Mouse (Mus musculus): ENCODE measurements around the gene Rapsn. TPM values are rescaled to one million over a fixed set of nuclear protein-coding genes. Genes with fewer than 3 reads are reported as not detected.
"Not testable (repeated sequence)": the region's sequence is repeated elsewhere in the genome, so short reads cannot be mapped to it uniquely, and the experiment has no call there.

Rapsn gene
- polyA plus RNA-seq, 1 experiment from 2014 or later: 0.83 TPM

DNA sequence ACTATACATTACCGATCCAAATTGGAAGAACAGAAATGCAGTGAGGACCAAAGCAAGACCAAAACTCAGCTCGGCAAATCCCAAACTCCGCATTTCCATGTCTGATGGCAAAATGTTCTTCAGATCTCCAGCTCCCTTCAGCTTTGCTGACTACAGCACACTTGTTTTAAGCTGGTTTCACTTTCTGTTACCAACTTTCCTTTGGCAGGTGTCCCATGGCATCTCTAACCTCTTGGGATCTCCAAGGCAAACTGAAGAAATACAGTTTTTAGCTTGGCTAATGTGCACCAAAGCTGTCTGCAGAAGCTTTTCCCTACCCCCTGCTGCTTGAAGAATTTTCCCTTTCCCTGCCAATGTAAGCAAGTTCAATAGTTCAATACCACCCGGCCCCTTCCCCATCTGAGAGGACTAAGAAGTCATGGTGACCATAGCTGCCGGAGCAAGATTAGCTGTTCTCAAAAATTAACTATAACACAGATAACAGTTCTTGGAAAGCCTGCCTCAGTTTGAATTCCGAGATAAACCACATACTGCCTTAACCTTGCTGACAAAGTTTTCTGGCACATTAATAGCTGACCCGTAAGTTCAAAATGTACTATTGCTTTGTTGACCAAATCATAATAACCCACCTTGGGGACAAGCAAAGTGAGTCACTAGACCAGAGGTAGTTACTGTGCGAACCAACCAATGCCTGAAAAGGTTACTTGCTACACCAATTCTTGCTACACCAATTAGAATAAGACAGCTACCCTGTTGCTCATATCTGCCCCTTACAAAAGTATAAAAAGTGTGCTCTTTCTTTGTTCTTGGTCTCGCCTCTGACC, 7.8 kb upstream of the Rapsn start:
- no peak overlapping the region for H3K4me3 ChIP-seq
- no peaks in the 10 kb centered on the region for H3K27me3 ChIP-seq
- H3K27ac ChIP-seq (replicated peaks): no peak overlapping the region
- no peaks in the 10 kb centered on the region for H3K9me3 ChIP-seq
- no peak for ATAC-seq (ENCODE audit: low FRiP score, low read depth)
- H3K9ac ChIP-seq: no peak overlapping the region
- H3K4me1 ChIP-seq (replicated peaks): no peaks in the 10 kb centered on the region
- 75% methylated on average over 9 of the region's 9 CpGs for WGBS
- no peaks in the 10 kb centered on the region for H3K36me3 ChIP-seq
- H3K4me2 ChIP-seq: no peak overlapping the region

DNA sequence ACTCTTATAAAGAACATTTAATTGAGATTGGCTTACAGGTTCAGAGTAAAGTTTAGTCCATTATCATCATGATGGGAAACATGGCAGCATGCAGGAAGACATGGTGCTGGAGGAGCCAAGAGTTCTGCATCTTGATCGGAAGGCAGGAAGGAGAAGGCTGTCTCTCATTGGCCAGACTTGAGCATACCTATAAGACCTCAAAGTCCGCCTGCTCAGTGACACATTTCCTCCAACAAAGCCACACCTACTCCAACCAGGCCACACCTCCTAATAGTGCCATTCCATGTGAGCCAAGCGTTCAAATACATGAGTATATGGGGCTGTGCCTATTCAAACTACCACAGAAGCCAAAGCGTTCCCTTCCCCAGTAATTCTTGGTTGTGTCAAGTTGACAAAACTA, 4.2 kb upstream of the Rapsn start:
- H3K27ac ChIP-seq (replicated peaks): no peak overlapping the region
- H3K9ac ChIP-seq: no peak overlapping the region
- no peaks in the 10 kb centered on the region for H3K27me3 ChIP-seq
- WGBS: 90% methylated on average over 4 of the region's 4 CpGs
- no peaks in the 10 kb centered on the region for H3K9me3 ChIP-seq
- no peak for ATAC-seq (ENCODE audit: low FRiP score, low read depth)
- H3K4me1 ChIP-seq (replicated peaks): no peaks in the 10 kb centered on the region
- no peak overlapping the region for H3K4me2 ChIP-seq
- no peak overlapping the region for H3K4me3 ChIP-seq
- H3K36me3 ChIP-seq: no peaks in the 10 kb centered on the region

DNA sequence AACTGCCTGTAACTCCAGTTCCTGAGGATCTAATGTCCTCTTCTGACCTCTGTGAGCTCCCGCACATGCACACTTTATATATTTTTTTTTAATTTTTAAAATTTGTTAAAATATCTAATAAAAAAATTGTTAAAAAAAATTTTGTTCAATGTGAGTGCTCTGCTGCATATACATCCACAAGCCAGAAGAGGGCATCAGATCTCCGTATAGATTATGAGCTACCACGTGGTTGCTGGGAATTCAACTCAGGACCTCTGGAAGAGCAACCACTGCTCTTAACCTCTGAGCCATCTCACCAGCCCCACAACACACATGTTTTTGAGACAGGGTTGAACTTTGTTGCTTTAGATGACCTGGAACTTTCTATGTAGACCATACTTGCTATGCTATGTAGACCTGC, 2.4 kb upstream of the Rapsn start:
- Histone ChIP-seq H3K9me3 (no peaks in the 10 kb centered on the region), H3K27me3 (no peaks in the 10 kb centered on the region), H3K4me3 (no peak overlapping the region), H3K36me3 (no peaks in the 10 kb centered on the region), H3K4me1 (replicated peaks) (no peaks in the 10 kb centered on the region), H3K4me2 (no peak overlapping the region), H3K27ac (replicated peaks) (no peak overlapping the region), H3K9ac (no peak overlapping the region)
- WGBS: 13% methylated on average over 3 of the region's 3 CpGs
- ATAC-seq (ENCODE audit: low FRiP score, low read depth): no peak

DNA sequence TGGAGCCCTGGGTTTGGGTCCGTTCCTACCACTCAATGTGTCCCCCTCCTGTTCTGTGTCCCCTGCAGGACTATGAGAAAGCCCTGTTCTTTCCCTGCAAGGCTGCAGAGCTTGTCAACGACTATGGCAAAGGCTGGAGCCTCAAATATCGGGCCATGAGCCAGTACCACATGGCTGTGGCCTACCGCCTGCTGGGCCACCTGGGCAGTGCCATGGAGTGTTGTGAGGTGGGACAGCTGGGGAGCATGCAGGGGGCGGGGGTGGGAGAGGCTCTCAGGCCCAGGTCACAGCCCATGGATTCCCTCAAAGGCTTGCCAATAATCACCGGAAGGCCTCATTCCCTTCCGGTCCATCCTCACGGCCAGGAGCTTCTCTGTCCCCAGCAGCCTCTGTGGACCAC, 6.4 kb downstream of the Rapsn start:
- no peak overlapping the region for H3K4me3 ChIP-seq
- WGBS: 65% methylated on average over 8 of the region's 8 CpGs
- H3K36me3 ChIP-seq: no peaks in the 10 kb centered on the region
- no peak overlapping the region for H3K27ac ChIP-seq (replicated peaks)
- H3K9me3 ChIP-seq: no peaks in the 10 kb centered on the region
- no peak overlapping the region for H3K4me2 ChIP-seq
- H3K9ac ChIP-seq: no peak overlapping the region
- no peak for ATAC-seq (ENCODE audit: low FRiP score, low read depth)
- H3K4me1 ChIP-seq (replicated peaks): no peaks in the 10 kb centered on the region; the same call in 1 of the 2 replicates
- H3K27me3 ChIP-seq: no peaks in the 10 kb centered on the region

DNA sequence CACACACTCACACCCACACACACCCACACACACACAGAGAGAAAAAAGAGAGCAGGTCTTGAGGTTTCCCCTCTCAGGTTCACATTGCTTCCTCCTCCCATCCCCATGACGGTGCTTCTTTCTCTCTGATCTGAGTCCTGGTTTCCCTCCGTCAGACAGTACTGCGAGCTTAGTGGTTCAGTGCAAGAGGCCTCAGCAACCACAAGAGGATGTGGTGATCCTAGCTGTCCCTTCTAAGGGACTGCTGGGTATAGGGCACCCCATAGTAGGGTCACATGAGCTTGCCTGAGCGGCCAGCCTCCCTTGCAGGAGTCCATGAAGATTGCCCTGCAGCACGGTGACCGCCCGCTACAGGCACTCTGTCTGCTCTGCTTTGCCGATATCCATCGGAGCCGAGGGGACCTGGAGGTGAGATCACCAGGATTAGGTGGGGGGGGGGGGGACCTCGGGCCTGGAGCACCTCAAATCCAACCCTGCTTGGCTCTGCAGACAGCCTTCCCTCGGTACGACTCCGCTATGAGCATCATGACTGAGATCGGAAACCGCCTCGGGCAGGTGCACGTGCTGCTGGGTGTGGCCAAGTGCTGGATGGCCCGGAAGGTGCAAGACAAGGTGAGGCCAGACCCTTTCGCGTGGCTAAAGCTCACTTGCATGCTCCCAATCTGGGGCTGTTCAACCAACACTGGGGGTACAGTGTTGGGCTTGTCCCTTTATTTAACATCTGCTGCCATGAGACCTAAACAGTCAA, 7.4 kb downstream of the Rapsn start:
- H3K4me2 ChIP-seq: no peak overlapping the region
- H3K9me3 ChIP-seq: no peaks in the 10 kb centered on the region
- H3K36me3 ChIP-seq: no peaks in the 10 kb centered on the region
- H3K9ac ChIP-seq: no peak overlapping the region
- no peaks in the 10 kb centered on the region; the same call in 1 of the 2 replicates for H3K4me1 ChIP-seq (replicated peaks)
- no peak overlapping the region for H3K4me3 ChIP-seq
- WGBS: 72% methylated on average over 21 of the region's 21 CpGs
- ATAC-seq (ENCODE audit: low FRiP score, low read depth): no peak
- no peaks in the 10 kb centered on the region for H3K27me3 ChIP-seq
- no peak overlapping the region for H3K27ac ChIP-seq (replicated peaks)

DNA sequence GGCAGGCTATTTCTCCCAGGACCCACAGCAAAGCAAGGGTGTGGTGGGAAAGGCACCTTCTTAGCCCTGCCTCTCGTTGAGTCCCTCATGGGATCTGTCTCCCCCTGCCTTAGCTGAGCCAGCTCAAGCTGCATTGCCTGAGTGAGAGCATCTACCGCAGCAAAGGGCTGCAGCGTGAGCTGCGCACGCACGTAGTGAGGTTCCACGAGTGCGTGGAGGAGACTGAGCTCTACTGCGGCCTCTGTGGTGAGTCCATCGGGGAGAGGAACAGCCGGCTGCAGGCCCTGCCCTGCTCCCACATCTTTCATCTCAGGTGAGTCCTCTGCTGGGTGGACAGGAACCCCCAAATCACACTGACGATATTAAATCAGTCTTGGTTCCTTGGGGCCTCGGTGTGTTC, 9.3 kb downstream of the Rapsn start:
- no peaks in the 10 kb centered on the region for H3K9me3 ChIP-seq
- no peak overlapping the region for H3K4me3 ChIP-seq
- no peaks in the 10 kb centered on the region for H3K27me3 ChIP-seq
- H3K36me3 ChIP-seq: no peaks in the 10 kb centered on the region
- H3K9ac ChIP-seq: no peak overlapping the region
- no peaks in the 10 kb centered on the region; the same call in 1 of the 2 replicates for H3K4me1 ChIP-seq (replicated peaks)
- no peak overlapping the region for H3K4me2 ChIP-seq
- WGBS: 83% methylated on average over 13 of the region's 13 CpGs
- no peak overlapping the region for H3K27ac ChIP-seq (replicated peaks)
- ATAC-seq (ENCODE audit: low FRiP score, low read depth): no peak

DNA sequence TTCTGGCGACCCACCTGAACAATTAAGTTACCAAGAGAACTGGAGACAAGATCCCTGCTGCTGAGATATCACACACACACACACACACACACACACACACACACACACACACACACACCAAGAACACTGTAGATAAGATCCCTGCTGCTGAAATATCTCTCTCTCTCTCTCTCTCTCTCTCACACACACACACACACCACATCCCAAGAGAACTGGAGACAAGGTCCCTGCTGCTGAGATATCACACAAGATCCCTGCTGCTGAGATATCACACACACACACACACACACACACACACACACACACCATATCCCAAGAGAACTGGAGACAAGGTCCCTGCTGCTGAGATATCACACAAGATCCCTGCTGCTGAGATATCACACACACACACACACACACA, 10.4 kb downstream of the Rapsn start:
- H3K4me1 ChIP-seq (replicated peaks); H3K27ac ChIP-seq (replicated peaks); ATAC-seq (ENCODE audit: low FRiP score, low read depth); H3K36me3 ChIP-seq; H3K9ac ChIP-seq; H3K4me3 ChIP-seq; H3K9me3 ChIP-seq; H3K27me3 ChIP-seq; H3K4me2 ChIP-seq: not testable (repeated sequence)
- 72% methylated on average over 1 of the region's 1 CpGs for WGBS

DNA sequence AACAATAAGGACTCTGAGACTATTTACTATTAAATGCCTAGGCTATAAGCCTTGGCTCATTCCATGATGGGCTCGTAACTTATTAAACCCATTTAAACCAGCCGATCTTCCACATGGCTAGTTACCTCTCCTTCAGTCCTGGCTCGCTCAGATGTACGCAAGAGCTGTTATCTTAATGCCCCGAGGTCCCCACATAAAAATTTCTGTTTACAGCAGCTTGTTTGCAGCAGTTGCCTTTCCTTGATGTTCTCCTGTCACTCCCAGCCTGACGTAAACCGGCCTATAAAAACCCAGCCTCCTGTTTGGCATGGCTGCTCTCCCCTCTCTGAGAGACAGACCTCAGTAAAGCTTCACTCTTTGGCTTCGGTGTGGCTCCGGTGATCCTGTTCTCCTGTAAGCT, 11.9 kb downstream of the Rapsn start:
- no peaks in the 10 kb centered on the region for H3K36me3 ChIP-seq
- WGBS: 75% methylated on average over 9 of the region's 9 CpGs
- H3K4me3 ChIP-seq: no peak overlapping the region
- H3K27me3 ChIP-seq: no peaks in the 10 kb centered on the region
- no peaks in the 10 kb centered on the region for H3K9me3 ChIP-seq
- no peaks in the 10 kb centered on the region; the same call in 1 of the 2 replicates for H3K4me1 ChIP-seq (replicated peaks)
- no peak for ATAC-seq (ENCODE audit: low FRiP score, low read depth)
- H3K27ac ChIP-seq (replicated peaks): no peak overlapping the region
- no peak overlapping the region for H3K4me2 ChIP-seq
- H3K9ac ChIP-seq: no peak overlapping the region

DNA sequence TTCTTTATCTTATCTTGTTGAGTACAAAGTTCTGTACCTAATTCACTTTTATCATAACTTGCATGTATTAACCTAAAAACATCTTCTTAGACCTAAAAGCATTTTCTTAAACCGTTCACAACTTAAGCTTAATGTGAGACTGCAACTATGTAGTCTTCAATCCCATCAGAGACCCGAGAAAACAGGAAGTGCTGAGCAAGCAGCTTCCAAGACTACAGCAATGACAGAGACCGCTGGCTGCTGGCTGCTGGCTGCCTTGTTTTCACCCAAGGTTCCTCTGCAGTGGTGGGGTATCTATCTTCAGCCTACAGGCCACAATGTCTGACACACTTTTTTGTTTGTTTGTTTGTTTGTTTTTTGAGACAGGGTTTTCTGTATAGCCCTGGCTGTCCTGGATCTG, 16.5 kb downstream of the Rapsn start:
- Histone ChIP-seq H3K36me3 (peaks cover 19% of the 10 kb centered on the region), H3K27ac (replicated peaks) (no peak overlapping the region), H3K4me1 (replicated peaks) (peaks cover 15% of the 10 kb centered on the region), H3K4me3 (no peak overlapping the region), H3K4me2 (no peak overlapping the region), H3K27me3 (no peaks in the 10 kb centered on the region), H3K9me3 (no peaks in the 10 kb centered on the region), H3K9ac (no peak overlapping the region)
- 86% methylated on average over 3 of the region's 3 CpGs for WGBS
- ATAC-seq (ENCODE audit: low FRiP score, low read depth): no peak

DNA sequence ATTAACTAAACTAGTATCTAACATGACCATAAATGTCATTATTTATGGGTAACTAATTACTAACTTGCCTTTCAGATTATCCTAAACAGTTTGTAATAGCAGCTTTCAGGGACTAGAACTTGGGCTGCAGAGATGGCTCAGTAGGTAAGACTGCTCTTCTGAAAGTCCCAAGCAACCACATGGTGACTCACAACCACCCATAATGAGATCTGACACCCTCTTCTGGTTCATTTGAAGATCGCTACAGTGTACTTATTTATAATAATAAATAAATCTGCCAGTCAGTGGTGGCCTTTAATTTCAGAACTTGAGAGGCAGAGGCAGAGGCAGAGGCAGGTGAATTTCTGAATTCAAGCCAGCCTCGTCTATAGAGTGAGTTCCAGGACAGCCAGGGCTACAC, 17.3 kb downstream of the Rapsn start:
- Histone ChIP-seq H3K36me3 (peaks cover 27% of the 10 kb centered on the region), H3K4me1 (replicated peaks) (peaks cover 15% of the 10 kb centered on the region), H3K9me3 (no peaks in the 10 kb centered on the region), H3K27ac (replicated peaks) (no peak overlapping the region), H3K9ac (no peak overlapping the region), H3K4me2 (peak overlapping the region; percentile 94), H3K4me3 (peak overlapping the region; percentile 6; the same call in 1 of the 2 replicates), H3K27me3 (no peaks in the 10 kb centered on the region)
- no peak for ATAC-seq (ENCODE audit: low FRiP score, low read depth)
- WGBS: 53% methylated on average over 2 of the region's 2 CpGs

DNA sequence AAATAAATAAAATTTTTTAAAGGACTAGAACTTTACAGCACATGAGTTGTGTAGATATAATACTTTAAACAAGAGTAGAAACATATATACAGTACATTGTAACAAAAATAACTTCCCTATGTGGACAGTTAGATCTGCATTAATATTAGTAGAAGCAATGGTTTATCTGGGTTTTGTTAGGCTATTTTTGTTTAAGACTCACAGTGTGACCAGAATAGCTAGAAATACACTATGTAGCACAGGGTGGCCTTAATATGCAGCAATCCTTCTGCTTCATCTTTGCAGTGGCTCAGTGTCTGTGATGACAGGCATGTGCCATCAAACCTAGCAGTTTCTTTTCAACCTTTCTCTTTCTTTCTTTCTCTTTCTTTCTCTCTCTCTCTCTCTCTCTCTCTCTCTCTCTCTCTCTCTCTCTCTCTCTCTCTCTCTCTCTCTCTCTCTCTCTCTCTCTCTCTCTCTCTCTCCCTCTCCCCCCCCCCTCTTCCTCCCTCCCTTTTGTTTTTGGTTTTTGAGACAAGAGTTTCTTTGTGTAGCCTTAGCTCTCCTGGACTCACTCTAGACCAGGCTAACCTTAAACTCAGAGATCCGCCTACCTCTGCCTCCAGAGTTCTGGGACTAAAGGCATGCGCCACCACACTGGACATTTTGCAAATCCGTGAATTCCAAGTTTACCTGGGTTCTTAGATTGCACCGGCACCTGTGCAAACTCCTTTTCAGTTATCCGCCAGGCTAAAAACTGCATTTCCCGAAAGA, 17.9 kb downstream of the Rapsn start:
- ATAC-seq (ENCODE audit: low FRiP score, low read depth): peak; percentile 80
- H3K9me3 ChIP-seq: no peaks in the 10 kb centered on the region
- H3K27ac ChIP-seq (replicated peaks): peak overlapping the region; percentile 95
- peak overlapping the region; percentile 46; the same call in 1 of the 2 replicates for H3K9ac ChIP-seq
- peaks cover 30% of the 10 kb centered on the region for H3K36me3 ChIP-seq
- no peaks in the 10 kb centered on the region for H3K27me3 ChIP-seq
- H3K4me2 ChIP-seq: peak overlapping the region; percentile 94
- H3K4me3 ChIP-seq: peak overlapping the region; percentile 87
- peaks cover 15% of the 10 kb centered on the region for H3K4me1 ChIP-seq (replicated peaks)
- 0% methylated on average over 6 of the region's 6 CpGs for WGBS

DNA sequence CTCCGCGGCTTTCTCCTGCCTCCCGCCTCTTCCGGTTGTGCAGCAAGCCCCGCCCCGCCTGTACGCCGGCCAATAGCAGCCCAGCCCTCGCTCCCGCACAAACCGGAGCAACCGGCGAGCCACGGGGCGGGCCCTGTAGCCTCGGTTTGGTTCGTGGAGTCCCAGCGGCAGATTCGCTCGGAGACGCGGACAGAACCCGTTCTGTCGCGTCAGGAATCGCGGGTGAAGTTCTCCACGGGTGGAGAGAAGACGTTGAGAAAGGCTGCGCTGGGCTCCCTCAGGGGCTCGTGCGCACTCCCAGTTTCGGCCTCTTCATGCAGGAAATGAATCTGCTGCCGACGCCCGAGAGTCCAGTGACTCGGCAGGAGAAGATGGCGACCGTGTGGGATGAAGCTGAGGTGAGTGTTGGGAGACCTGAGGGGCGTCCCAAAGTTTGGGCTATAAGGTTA, 18.5 kb downstream of the Rapsn start, which contains the start of gene Psmc3:
Gene Psmc3 (plus strand): TSS at position 76 of the 449 bp plus-strand sequence.
- H3K4me2 ChIP-seq: peak within 1 kb of the TSS; percentile 94
- H3K9me3 ChIP-seq: no peaks in the 10 kb centered on the region
- peaks cover 36% of the 10 kb centered on the region for H3K36me3 ChIP-seq
- H3K4me3 ChIP-seq: peak within 1 kb of the TSS; percentile 87
- peak within 1 kb of the TSS; percentile 95 for H3K27ac ChIP-seq (replicated peaks)
- H3K4me1 ChIP-seq (replicated peaks): peaks cover 15% of the 10 kb centered on the region
- under 1% methylated on average over 40 of the region's 40 CpGs for WGBS
- peak within 1 kb of the TSS; percentile 77 for H3K9ac ChIP-seq
- H3K27me3 ChIP-seq: no peaks in the 10 kb centered on the region
- ATAC-seq (ENCODE audit: low FRiP score, low read depth): peak; percentile 99
